Mouse (Mus musculus): ENCODE data around the gene Hsd17b11. TPM values are rescaled to one million over a fixed set of nuclear protein-coding genes. Genes with fewer than 3 reads are reported as not detected.
"Not testable (repeated sequence)": the region's sequence is repeated elsewhere in the genome, so short reads cannot be mapped to it uniquely, and the experiment has no call there.

Gene Hsd17b11
- total RNA-seq, 4 experiments from 2014 or later: 51.2 to 60.3 (median 54.6) TPM

GRCm38 (mm10) chr5:103992831-103993230 is 28.9 kb downstream of the Hsd17b11 start:
- no peak for DNase-seq (ENCODE audit: low spot score in 2 of 2)

DNA sequence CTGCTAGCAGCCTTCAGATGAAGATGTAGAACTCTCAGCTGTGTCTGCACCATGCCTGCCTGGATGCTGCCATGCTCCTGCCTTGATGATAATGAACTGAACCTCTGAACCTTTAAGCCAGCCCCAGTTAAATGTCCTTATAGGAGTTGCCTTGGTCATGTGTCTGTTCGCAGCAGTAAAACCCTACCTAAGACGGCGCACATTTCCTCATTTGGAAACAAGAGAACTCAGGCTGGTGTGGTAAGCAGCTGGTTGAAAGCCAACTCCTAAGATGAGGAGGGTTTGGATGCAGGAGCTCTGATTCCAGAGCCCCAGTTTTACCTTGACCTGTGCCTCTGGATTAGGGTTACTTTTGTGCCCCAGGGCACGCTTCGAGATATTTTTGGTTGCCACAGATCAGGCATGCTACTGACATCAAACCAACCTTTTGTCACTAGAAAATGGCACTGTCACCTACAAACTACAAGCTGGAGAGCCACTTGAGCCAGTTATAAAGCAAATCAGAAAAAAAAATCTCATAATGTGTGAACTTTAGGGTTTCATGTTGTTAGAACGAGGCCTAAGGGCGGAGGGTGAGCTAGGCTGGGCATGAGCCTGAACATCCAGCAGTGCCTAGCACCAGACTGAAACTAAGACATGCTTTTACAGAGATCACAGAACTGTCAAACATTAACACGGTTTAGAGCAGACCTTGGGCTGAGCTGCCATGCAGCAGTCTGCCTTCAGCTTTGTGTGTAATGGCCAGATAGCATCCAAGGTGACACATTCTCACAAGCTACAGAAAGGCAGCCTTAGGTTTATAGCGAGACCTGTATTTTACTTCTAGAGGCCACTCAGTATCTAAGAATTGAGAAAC is 40.8 kb downstream of the Hsd17b11 start:
- DNase-seq (ENCODE audit: low spot score in 2 of 2): no peak

GRCm38 (mm10) chr5:103977907-103978570 is 43.7 kb downstream of the Hsd17b11 start:
- DNase-seq (ENCODE audit: low spot score in 2 of 2): no peak

GRCm38 (mm10) chr5:103977297-103977696 is 44.4 kb downstream of the Hsd17b11 start, which contains the start of gene Hsd17b13:
TSS of gene Hsd17b13 (minus strand) at chr5:103977410.
- DNase-seq (ENCODE audit: low spot score in 2 of 2): no peak

GRCm38 (mm10) chr5:103975736-103976135 is 46.0 kb downstream of the Hsd17b11 start:
- no peak for DNase-seq (ENCODE audit: low spot score in 2 of 2)

DNA sequence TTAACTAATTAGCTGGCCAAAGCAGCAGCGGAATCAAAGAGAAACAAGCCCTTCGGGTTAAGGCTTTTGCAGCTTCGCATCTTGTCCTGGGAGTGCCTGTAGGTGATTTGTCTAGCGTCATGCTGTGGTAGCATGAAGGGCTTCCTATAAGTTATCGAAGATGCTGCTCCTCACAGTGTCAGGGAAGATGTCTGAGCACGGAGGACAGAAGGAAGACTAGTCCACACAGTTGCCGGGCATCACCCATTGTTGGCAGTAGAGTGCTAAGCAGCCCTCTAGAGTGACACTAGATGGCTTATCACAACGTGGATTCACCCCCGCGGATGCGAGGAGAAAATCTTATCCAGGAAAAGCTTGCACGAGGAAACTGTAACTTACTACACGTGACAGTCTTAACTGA is 48.9 kb downstream of the Hsd17b11 start:
- DNase-seq (ENCODE audit: low spot score in 2 of 2): no peak

DNA sequence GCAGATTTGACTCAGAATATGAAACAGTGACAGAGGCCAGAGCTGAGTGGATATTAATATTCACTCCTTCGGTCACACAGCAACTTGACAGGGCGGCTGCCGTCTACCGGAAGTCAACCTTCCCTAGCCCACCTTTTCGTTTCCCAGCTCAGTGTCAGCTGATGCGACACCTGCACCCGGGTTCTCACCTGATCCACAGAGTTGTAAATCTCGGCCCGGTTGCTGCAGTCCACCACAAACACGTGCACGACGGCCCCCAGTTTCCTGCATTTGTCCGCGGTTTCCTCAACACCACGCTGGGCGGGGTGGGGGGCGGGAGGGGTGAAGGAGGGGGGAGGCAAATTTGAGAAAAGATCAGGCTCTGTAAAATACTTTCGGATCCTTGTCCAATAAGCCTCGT is 49.3 kb downstream of the Hsd17b11 start:
- DNase-seq (ENCODE audit: low spot score in 2 of 2): no peak

GRCm38 (mm10) chr5:103971051-103971450 is 50.7 kb downstream of the Hsd17b11 start:
- DNase-seq (ENCODE audit: low spot score in 2 of 2): no peak

- DNase-seq (ENCODE audit: low spot score in 2 of 2): no peak
Observed at GRCm38 (mm10) chr5:103962935-103963429, 58.7 kb downstream of the Hsd17b11 start.

DNA sequence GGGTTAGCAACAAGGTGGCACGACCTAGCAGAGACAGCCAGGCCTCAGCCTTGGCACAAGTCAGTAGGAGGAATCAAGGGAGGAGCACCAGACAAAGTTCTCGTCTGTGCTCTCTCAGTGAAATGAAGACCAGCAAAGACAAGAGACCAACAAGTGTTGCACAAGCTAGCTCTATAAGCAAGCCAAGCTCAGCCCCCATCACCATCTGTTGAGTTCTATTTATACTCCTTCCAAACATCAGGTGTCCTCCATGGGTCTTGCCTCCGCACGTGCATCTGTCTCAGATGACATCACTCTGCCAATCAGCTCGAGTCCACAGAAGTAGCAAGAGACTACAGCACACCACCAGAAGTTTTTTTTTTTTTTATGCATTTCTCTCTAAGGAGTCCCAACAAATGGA is 67.1 kb downstream of the Hsd17b11 start:
- peak; percentile 17 to 42 for DNase-seq (ENCODE audit: low spot score in 2 of 2)

- DNase-seq (ENCODE audit: low spot score in 2 of 2): peak; percentile 11 to 20
Observed at GRCm38 (mm10) chr5:103953135-103954083, 68.3 kb downstream of the Hsd17b11 start.

GRCm38 (mm10) chr5:103950138-103950537 is 71.6 kb downstream of the Hsd17b11 start:
- DNase-seq (ENCODE audit: low spot score in 2 of 2): not testable (repeated sequence)

GRCm38 (mm10) chr5:103943183-103943582 is 78.5 kb downstream of the Hsd17b11 start:
- no peak for DNase-seq (ENCODE audit: low spot score in 2 of 2)

DNA sequence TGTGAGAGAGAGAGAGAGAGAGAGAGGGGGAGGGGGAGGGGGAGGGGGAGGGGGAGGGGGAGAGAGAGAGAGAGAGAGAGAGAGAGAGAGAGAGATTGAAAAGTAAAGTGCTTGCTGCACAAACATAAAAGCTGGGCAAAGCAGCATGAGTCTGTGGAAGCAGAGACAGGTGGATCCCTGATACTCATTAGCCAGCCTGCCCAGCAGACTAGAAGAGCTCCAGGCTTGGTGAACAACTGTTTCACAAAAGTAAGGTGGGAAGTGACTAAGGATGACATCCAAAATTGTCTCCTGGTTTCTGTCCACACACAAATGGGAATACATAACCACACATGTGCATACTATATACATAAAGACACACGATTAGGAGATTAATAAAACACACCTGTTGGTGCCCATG is 81.9 kb downstream of the Hsd17b11 start:
- DNase-seq (ENCODE audit: low spot score in 2 of 2): no peak

Small RNA genes within 50 kb of the gene (microRNA-seq; reads per million reads assigned to microRNA genes)
- gene Mir5619: 0.32 to 0.51 reads per million in 2 experiments

Other genes with a start within 250 kb of the Hsd17b11 start
- 10 to 100 TPM; 28.9 to 33.5 (median 30.9) TPM for gene Klhl8, start 110.7 kb downstream of the Hsd17b11 start, total RNA-seq (2022)
- not detected for gene Hsd17b13, start 44.5 kb downstream of the Hsd17b11 start, total RNA-seq (2022)
- gene Nudt9, start 24.4 kb upstream of the Hsd17b11 start, total RNA-seq (2022): 10 to 100 TPM; 64.8 to 79.1 (median 69.7) TPM
- gene Gm17660, start 55.7 kb upstream of the Hsd17b11 start, total RNA-seq (2022): under 1 TPM in 1 of 4 experiments, not detected in 3; 0.80 TPM
- 1,000 to 10,000 TPM; 1,478 to 1,666 (median 1,550) TPM for gene Sparcl1, start 91.8 kb upstream of the Hsd17b11 start, total RNA-seq (2022)
- gene Dspp, start 148.8 kb upstream of the Hsd17b11 start, total RNA-seq (2022): under 1 TPM in 1 of 4 experiments, not detected in 3; 0.14 TPM
- gene Dmp1, start 180.7 kb upstream of the Hsd17b11 start, total RNA-seq (2022): 1 to 10 TPM; 5.1 to 6.0 (median 5.2) TPM